Mouse (Mus musculus) adrenal gland (tissue): ENCODE results near the gene Chtf18.

Experiments used
- intact Hi-C: fragments of 180-260 bp; cut with DNase I; formaldehyde crosslinking; loops from one replicate; pipeline ENCODE4 v1.15.1; 2025

The Chtf18 gene

GRCm38 (mm10) chr17:25735745-25736144 lies 8.5 kb upstream of the Chtf18 start, which contains the start of gene Mslnl:
Gene Mslnl, plus strand, starts transcription at chr17:25736042.
- intact Hi-C loops, result loop anchor here (5.0 kb wide), 1 partner anchor 37 kb away; the partner anchor contains the start of gene Narfl

- intact Hi-C loops, result loop anchor here (5.0 kb wide), 1 partner anchor 37 kb away; the partner anchor contains the start of gene Narfl
Measured at GRCm38 (mm10) chr17:25735246-25735645, 8.0 kb upstream of the Chtf18 start.

- intact Hi-C loops, result loop anchor here (1.0 kb wide), 1 partner anchor 69 kb away; no protein-coding TSS in a partner anchor
Measured at GRCm38 (mm10) chr17:25732082-25732481, 4.9 kb upstream of the Chtf18 start.

DNA sequence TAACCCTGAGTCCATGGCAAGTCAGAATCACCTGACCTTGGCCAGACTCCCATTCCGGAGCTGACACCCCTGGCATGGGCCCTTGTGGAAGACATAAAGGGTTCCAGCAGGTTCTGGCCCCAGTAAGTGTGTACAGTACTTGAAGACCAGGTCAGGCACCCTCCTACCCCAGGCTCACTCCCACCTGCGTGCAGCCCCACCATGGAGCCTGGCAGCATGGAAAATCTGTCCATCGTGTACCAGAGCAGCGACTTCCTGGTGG lies 721 bp upstream of the Chtf18 start:
- intact Hi-C loops, result no loop called here

- intact Hi-C loops, result no loop called here
Measured at GRCm38 (mm10) chr17:25725264-25725663, 2.0 kb downstream of the Chtf18 start.

DNA sequence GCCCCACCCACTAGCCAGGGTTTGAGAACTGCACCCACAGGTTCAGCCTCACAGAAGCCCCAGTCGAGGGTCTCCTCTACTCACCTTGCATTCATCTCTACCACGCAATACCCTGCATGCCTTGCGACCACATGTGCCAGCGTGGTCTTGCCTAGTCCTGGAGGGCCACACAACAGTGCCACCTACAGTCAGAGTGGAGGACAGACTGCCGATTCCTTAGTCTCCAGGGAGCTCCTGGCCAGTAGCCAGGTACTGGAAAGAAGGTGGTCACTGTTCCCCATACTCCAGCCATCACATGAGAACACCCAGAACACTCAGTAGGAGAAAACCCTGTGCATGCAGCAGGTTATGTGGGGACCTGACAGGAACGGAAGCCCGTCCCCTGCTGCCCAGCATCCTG lies 3.3 kb downstream of the Chtf18 start:
- intact Hi-C loops, result no loop called here

- intact Hi-C loops, result no loop called here
Measured at GRCm38 (mm10) chr17:25723470-25723869, 3.7 kb downstream of the Chtf18 start.

GRCm38 (mm10) chr17:25721476-25721875 lies 5.7 kb downstream of the Chtf18 start:
- intact Hi-C loops, result no loop called here

GRCm38 (mm10) chr17:25717691-25718090 lies 9.5 kb downstream of the Chtf18 start:
- intact Hi-C loops, result no loop called here

GRCm38 (mm10) chr17:25716711-25717637 lies 10.2 kb downstream of the Chtf18 start, which contains the start of gene Gng13:
Gene Gng13, plus strand, starts transcription at chr17:25717171.
- intact Hi-C loops, result no loop called here

- intact Hi-C loops, result no loop called here
Measured at GRCm38 (mm10) chr17:25716130-25716529, 11.1 kb downstream of the Chtf18 start.

DNA sequence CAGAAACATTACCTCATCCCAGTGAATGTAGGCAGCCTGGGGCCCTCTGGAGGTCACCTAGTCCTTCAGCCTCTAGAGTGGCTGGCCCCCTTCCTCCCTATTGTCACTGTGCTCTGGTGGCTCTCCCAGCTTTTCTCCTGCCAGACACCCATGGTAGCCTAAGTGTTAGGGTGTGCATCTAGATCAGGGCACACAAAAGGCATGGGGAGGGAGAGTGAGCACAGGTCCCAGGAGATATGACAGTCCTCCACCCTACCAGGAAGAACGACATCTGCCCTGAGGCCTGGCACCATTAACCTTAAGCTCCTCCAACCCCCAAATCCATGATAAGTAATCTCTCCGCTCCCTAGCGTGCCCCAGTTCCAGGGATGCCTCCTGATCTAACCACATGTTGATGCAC lies 11.6 kb downstream of the Chtf18 start:
- intact Hi-C loops, result no loop called here

DNA sequence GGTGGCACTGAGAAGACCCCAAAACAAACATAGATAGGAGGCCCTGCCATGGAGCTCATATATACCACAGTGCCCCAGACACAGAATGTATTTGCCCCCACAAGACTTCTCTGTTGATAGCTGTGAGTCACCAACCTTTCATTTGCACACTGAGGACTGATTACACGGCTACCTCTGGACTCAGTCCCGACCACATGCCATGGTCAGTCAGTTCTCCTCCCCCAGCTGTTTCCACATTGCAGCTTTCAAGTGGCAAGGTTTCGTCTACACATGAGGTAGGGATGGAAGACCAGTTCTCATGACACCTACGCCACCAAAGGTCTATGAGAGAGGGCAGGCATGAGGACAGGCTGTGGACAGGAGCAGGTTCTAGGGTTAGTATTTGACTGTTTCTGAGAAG lies 16.1 kb downstream of the Chtf18 start:
- intact Hi-C loops, result no loop called here

DNA sequence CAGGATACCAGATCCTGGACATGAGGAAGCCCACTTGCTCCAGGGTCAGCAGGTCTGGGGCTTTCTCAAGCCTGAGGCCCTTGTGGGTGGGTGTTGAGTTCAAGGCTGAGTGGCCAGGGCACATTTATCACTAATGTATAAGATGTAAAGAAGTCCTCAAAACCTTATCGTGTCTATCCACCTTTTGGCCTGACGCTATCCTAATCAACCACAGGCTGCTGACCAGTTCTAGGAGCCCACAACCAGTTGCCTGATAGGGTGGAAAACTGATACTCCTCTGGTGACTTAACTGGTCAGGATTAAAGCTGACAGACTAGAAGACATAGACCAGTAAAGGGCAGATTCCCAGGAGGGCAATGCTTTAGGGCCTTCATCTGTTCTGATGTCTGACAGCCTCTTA lies 17.2 kb downstream of the Chtf18 start:
- intact Hi-C loops, result no loop called here

- intact Hi-C loops, result loop anchor here (5.0 kb wide), 1 partner anchor 304 kb away; no protein-coding TSS in a partner anchor
Measured at GRCm38 (mm10) chr17:25700863-25701496, 26.2 kb downstream of the Chtf18 start.

DNA sequence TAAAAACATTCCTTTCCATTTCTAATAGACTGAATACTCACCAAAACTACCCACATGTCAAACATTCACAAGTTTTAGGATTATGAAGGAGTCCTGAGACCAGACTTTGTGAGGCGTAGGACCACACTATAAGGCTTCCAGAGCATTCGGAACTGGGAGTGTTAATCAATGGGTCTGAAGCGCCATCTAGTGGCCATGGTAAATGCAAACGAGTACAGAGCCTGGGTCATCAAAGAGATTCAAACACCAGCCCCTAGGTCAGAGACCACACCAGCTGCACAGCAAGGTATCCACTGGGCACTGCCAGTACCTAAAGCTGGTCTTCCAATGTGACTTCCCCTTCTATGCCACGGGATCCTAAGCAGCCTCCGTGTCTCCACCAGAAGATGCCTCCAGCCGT lies 28.8 kb downstream of the Chtf18 start:
- intact Hi-C loops, result loop anchor here (1.0 kb wide), 2 partner anchors 130 to 222 kb away; no protein-coding TSS in a partner anchor

- intact Hi-C loops, result no loop called here
Measured at GRCm38 (mm10) chr17:25696263-25696662, 31.0 kb downstream of the Chtf18 start.

DNA sequence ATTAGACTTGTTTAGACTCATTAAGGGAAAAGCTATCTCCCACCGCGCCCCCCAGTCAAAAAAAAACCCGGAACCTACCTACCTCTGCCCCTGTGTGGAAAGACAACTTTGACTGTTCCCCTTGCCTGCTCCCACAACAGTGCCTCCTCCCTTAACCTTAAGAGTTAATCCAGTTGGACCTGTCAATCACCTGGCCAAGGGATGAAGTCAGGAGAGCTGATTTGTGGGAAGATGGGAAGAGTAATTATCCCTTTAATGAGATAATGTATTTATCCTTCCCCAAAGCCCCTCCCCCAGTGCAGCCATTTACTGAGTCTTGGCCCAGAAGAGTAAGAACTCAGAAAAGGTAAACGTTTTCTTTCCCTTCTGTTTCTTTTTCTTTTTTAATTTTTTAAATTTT lies 38.3 kb downstream of the Chtf18 start:
- intact Hi-C loops, result no loop called here

- intact Hi-C loops, result no loop called here
Measured at GRCm38 (mm10) chr17:25686323-25686722, 40.9 kb downstream of the Chtf18 start.

DNA sequence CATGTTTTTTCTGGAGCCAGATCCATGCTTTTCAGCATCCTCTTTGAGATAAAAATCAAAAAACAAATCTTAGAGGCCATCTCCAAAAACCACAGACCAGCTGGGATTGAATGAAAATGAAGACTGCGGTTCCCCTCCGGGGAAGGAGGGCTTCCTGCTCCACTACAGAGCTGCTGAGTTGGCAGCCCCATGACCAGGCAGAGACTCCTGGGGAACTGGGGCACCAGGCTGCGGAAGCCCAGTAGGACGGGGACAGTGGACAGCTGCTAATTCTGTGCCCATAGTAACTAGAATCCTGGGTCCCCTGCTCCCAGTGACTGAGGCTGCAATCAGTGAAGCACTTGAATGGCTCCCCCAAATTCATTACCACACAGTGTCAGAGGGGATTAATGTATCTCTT lies 45.6 kb downstream of the Chtf18 start:
- intact Hi-C loops, result no loop called here

GRCm38 (mm10) chr17:25679818-25680217 lies 47.4 kb downstream of the Chtf18 start:
- intact Hi-C loops, result loop anchor here (5.0 kb wide), 1 partner anchor 48 kb away; no protein-coding TSS in a partner anchor

- intact Hi-C loops, result loop anchor here (5.0 kb wide), 1 partner anchor 46 kb away; no protein-coding TSS in a partner anchor
Measured at GRCm38 (mm10) chr17:25677969-25678368, 49.2 kb downstream of the Chtf18 start.
